In genomic region chr8:105289805-105290460, GRCm38 (mm10) we compare ENCODE assay signal across 8 mouse cellular contexts. TPM values are rescaled to one million over a fixed set of nuclear protein-coding genes. Genes with fewer than 3 reads are reported as not detected.
DNase-seq lines count a peak whose midpoint lies in the region; ATAC-seq and TF ChIP-seq lines count a peak whose summit lies in the region.

4931428F04Rik (minus strand) TSS chr8:105289864.

- peak; percentile 10; the same call in 1 of the 2 replicates for ATAC-seq in embryonic facial prominence, embryonic 12.5 days (ENCODE audit: insufficient number of reproducible peaks, insufficient read depth, low FRiP score, low TSS enrichment)
- peak; percentile 6 for ATAC-seq in hindbrain, embryonic 15.5 days (ENCODE audit: low FRiP score, low read depth)
- peak; percentile 20; the same call in 1 of the 2 replicates for ATAC-seq in limb, embryonic 11.5 days (ENCODE audit: insufficient number of reproducible peaks, low FRiP score, low TSS enrichment, low read depth)
- ATAC-seq in midbrain, embryonic 12.5 days (ENCODE audit: low FRiP score, low read depth) = peak; percentile 19

- H3K9ac ChIP-seq in embryonic facial prominence, embryonic 12.5 days = peak within 1 kb of the TSS; percentile 48
- peak within 1 kb of the TSS; percentile 40 for H3K9ac ChIP-seq in hindbrain, embryonic 15.5 days
- H3K9ac ChIP-seq in limb, embryonic 11.5 days (ENCODE audit: low read length) = peak within 1 kb of the TSS; percentile 71
- H3K9ac ChIP-seq in midbrain, embryonic 12.5 days (replicated peaks) = peak within 1 kb of the TSS; percentile 37

- H3K4me3 ChIP-seq in gastrocnemius, adult 2 months = peak within 1 kb of the TSS; percentile 78
- H3K4me3 ChIP-seq in embryonic facial prominence, embryonic 12.5 days = peak within 1 kb of the TSS; percentile 44
- peak within 1 kb of the TSS; percentile 56 for H3K4me3 ChIP-seq in hindbrain, embryonic 15.5 days
- peak within 1 kb of the TSS; percentile 48 for H3K4me3 ChIP-seq in limb, embryonic 11.5 days (ENCODE audit: low read depth, low read length)
- H3K4me3 ChIP-seq in midbrain, embryonic 12.5 days = peak within 1 kb of the TSS; percentile 55
- H3K4me3 ChIP-seq in thymus, adult 2 months (ENCODE audit: control insufficient read depth, insufficient read depth, low read length) = peak within 1 kb of the TSS; percentile 77

- 2% methylated on average over 43 of the region's 43 CpGs for WGBS in embryonic facial prominence, embryonic 12.5 days
- WGBS in hindbrain, embryonic 15.5 days = 2% methylated on average over 43 of the region's 43 CpGs
- under 1% methylated on average over 39 of the region's 43 CpGs for WGBS in limb, embryonic 11.5 days
- WGBS in midbrain, embryonic 12.5 days = 2% methylated on average over 43 of the region's 43 CpGs
- WGBS in thymus, adult 2 months = 8% methylated on average over 43 of the region's 43 CpGs

- H3K27ac ChIP-seq in gastrocnemius, adult 2 months = peak within 1 kb of the TSS; percentile 78
- peak within 1 kb of the TSS; percentile 52; the same call in 1 of the 2 replicates for H3K27ac ChIP-seq in embryonic facial prominence, embryonic 12.5 days
- H3K27ac ChIP-seq in hindbrain, embryonic 15.5 days (replicated peaks) = peak within 1 kb of the TSS; percentile 94
- H3K27ac ChIP-seq in limb, embryonic 11.5 days (replicated peaks; ENCODE audit: low read depth, low read length) = no peak within 1 kb of the TSS
- peak within 1 kb of the TSS; percentile 90 for H3K27ac ChIP-seq in midbrain, embryonic 12.5 days (replicated peaks)
- peak within 1 kb of the TSS; percentile 52; the same call in 1 of the 2 replicates for H3K27ac ChIP-seq in thymus, adult 2 months (ENCODE audit: control insufficient read depth, insufficient read depth, low read length)

- intact Hi-C loops in gastrocnemius, adult 2 months (cut with DNase I) = no loop called here

- H3K4me2 ChIP-seq in embryonic facial prominence, embryonic 12.5 days (replicated peaks) = peak within 1 kb of the TSS; percentile 84
- peak within 1 kb of the TSS; percentile 69 for H3K4me2 ChIP-seq in hindbrain, embryonic 15.5 days
- H3K4me2 ChIP-seq in limb, embryonic 11.5 days (ENCODE audit: low read depth, severe bottlenecking) = peak within 1 kb of the TSS; percentile 78
- peak within 1 kb of the TSS; percentile 80 for H3K4me2 ChIP-seq in midbrain, embryonic 12.5 days (replicated peaks)

- H3K36me3 ChIP-seq in embryonic facial prominence, embryonic 12.5 days = 0 out of 2 replicates have a peak, but pooled peaks cover 5% of the 10 kb centered on the region
- peaks cover 7% of the 10 kb centered on the region for H3K36me3 ChIP-seq in hindbrain, embryonic 15.5 days
- no peaks in the 10 kb centered on the region for H3K36me3 ChIP-seq in limb, embryonic 11.5 days (ENCODE audit: control insufficient read depth, insufficient read depth, low read length)
- H3K36me3 ChIP-seq in midbrain, embryonic 12.5 days = peaks cover 6% of the 10 kb centered on the region
- no peaks in the 10 kb centered on the region for H3K36me3 ChIP-seq in thymus, adult 2 months (ENCODE audit: control insufficient read depth, insufficient read depth, low read length)

- TF ChIP-seq POLR2A in thymus, adult 2 months (IDR thresholded peaks at IDR 0.05; ENCODE audit: control insufficient read depth, extremely low read depth, insufficient read depth, low read length, poor library complexity) = no peak

- H3K9me3 ChIP-seq in embryonic facial prominence, embryonic 12.5 days = no peaks in the 10 kb centered on the region
- no peaks in the 10 kb centered on the region for H3K9me3 ChIP-seq in hindbrain, embryonic 15.5 days
- H3K9me3 ChIP-seq in limb, embryonic 11.5 days (ENCODE audit: control insufficient read depth, low read length) = no peaks in the 10 kb centered on the region
- no peaks in the 10 kb centered on the region for H3K9me3 ChIP-seq in midbrain, embryonic 12.5 days

- H3K27me3 ChIP-seq in embryonic facial prominence, embryonic 12.5 days = peaks cover 19% of the 10 kb centered on the region
- H3K27me3 ChIP-seq in hindbrain, embryonic 15.5 days = no peaks in the 10 kb centered on the region
- peaks cover 14% of the 10 kb centered on the region for H3K27me3 ChIP-seq in limb, embryonic 11.5 days (ENCODE audit: control insufficient read depth, insufficient read depth, low read length)
- H3K27me3 ChIP-seq in midbrain, embryonic 12.5 days = peaks cover 32% of the 10 kb centered on the region
- H3K27me3 ChIP-seq in thymus, adult 2 months (ENCODE audit: control insufficient read depth, insufficient read depth, low read length) = no peaks in the 10 kb centered on the region

- peak; percentile 64 for DNase-seq in gastrocnemius, adult 2 months
- DNase-seq in gastrocnemius, postnatal 25 days = no peak
- DNase-seq in R1 (ENCODE audit: low read depth, low spot score) = peak; percentile 85
- DNase-seq in limb, embryonic 11.5 days (ENCODE audit: low spot score) = peak; percentile 66
- peak; percentile 66 for DNase-seq in thymus, adult 2 months

- peak; percentile 43 for TF ChIP-seq CTCF in gastrocnemius, adult 2 months (IDR thresholded peaks at IDR 0.05)
- no peak for TF ChIP-seq CTCF in thymus, adult 2 months (IDR thresholded peaks at IDR 0.05; ENCODE audit: borderline replicate concordance, control insufficient read depth, extremely low read depth, insufficient read depth, low read length, poor library complexity)

- H3K4me1 ChIP-seq in embryonic facial prominence, embryonic 12.5 days = peaks cover 24% of the 10 kb centered on the region
- peaks cover 50% of the 10 kb centered on the region for H3K4me1 ChIP-seq in hindbrain, embryonic 15.5 days (replicated peaks)
- H3K4me1 ChIP-seq in limb, embryonic 11.5 days (ENCODE audit: control insufficient read depth, insufficient read depth, low read length) = peaks cover 6% of the 10 kb centered on the region
- H3K4me1 ChIP-seq in midbrain, embryonic 12.5 days = peaks cover 42% of the 10 kb centered on the region
- H3K4me1 ChIP-seq in thymus, adult 2 months (replicated peaks; ENCODE audit: control insufficient read depth, insufficient read depth, low read length) = peaks cover 17% of the 10 kb centered on the region

RNA-seq across cellular contexts. Expression of gene 4931428F04Rik, which starts in this region (rescaled TPM):
- total RNA-seq in gastrocnemius, adult 2 months (2021) = under 1 TPM; 0.33 to 0.98 TPM
- total RNA-seq in gastrocnemius, postnatal 25 days (2021) = under 1 TPM; 0.64 to 0.84 TPM
- 24.2 and 24.5 TPM in 2 replicates for polyA plus RNA-seq in embryonic facial prominence, embryonic 12.5 days (2016; fragmentation: Nextera tagmentation; extraction: Ambion mirVana)
- 124 and 146 TPM in 2 replicates for polyA plus RNA-seq in hindbrain, embryonic 15.5 days (2015; fragmentation: Nextera tagmentation; extraction: Ambion mirVana)
- polyA plus RNA-seq in limb, embryonic 11.5 days (2014; fragmentation: Nextera tagmentation; extraction: Ambion mirVana) = 17.5 and 17.9 TPM in 2 replicates
- polyA plus RNA-seq in midbrain, embryonic 12.5 days (2016; fragmentation: Nextera tagmentation; extraction: Ambion mirVana) = 54.8 and 59.8 TPM in 2 replicates
- polyA plus RNA-seq in thymus, adult 2 months (2012; rRNA removed) = 13.6 and 14.3 TPM in 2 replicates

Comparison
In these comparisons a context has a peak if more than half of its experiments do, and no peak if none do; other contexts are left out.
1. Peak in DNase-seq, H3K4me3 ChIP-seq and H3K27ac ChIP-seq in gastrocnemius, adult 2 months; RNA of the gene not detected or under 1 TPM.